Comparison of ENCODE assay signal across 11 mouse cellular contexts in genomic region chr2:44299156-44299555, GRCm38 (mm10).
"Had no signal": no experiment of that assay in that cellular context is flagged by ENCODE, and none has a peak within 500 bp of the region (broad histone marks: within the 10 kb centered on the region; RNA-seq: fewer than 3 reads in every experiment).

No protein-coding gene starts in this region.

- H3K9ac ChIP-seq: limb, embryonic 13.5 days; liver, embryonic 14.5 days; midbrain, embryonic 13.5 days; neural tube, embryonic 13.5 days had no signal

- H3K9me3 ChIP-seq: limb, embryonic 13.5 days; midbrain, embryonic 13.5 days; neural tube, embryonic 13.5 days had no signal

- H3K4me2 ChIP-seq: limb, embryonic 13.5 days; midbrain, embryonic 13.5 days; neural tube, embryonic 13.5 days had no signal

- ATAC-seq: intestine, postnatal 0 days; midbrain, embryonic 13.5 days had no signal

- H3K4me3 ChIP-seq: limb, embryonic 13.5 days; midbrain, embryonic 13.5 days; neural tube, embryonic 13.5 days had no signal

- H3K36me3 ChIP-seq: limb, embryonic 13.5 days; midbrain, embryonic 13.5 days; neural tube, embryonic 13.5 days had no signal

- H3K27me3 ChIP-seq: limb, embryonic 13.5 days; midbrain, embryonic 13.5 days; neural tube, embryonic 13.5 days had no signal

- H3K27ac ChIP-seq: kidney, postnatal 0 days; limb, embryonic 13.5 days; liver, embryonic 14.5 days; midbrain, embryonic 13.5 days; neural tube, embryonic 13.5 days had no signal

- DNase-seq: kidney, adult 9 months; kidney, postnatal 4 days; lung, adult 18-20 months; thymus, adult 18-20 months; thymus, postnatal 14 days had no signal

- H3K4me1 ChIP-seq: limb, embryonic 13.5 days had no signal
